Mouse (Mus musculus) brain, embryonic 18.5 days (tissue): ENCODE results near the gene Tiprl.

Source experiments
- DNase-seq: peaks from one replicate; pipeline ENCODE4 v3.0.0-alpha.2; 2012; ENCODE audit warnings: low read depth, low spot score

Tiprl gene

GRCm38 (mm10) chr1:165236321-165237298, at the start of gene Tiprl:
Gene Tiprl (minus strand): TSS chr1:165236996.
- DNase-seq = peak; percentile 93

- no peak for DNase-seq
Observed at GRCm38 (mm10) chr1:165284096-165284495, 47.3 kb upstream of the Tiprl start.

DNA sequence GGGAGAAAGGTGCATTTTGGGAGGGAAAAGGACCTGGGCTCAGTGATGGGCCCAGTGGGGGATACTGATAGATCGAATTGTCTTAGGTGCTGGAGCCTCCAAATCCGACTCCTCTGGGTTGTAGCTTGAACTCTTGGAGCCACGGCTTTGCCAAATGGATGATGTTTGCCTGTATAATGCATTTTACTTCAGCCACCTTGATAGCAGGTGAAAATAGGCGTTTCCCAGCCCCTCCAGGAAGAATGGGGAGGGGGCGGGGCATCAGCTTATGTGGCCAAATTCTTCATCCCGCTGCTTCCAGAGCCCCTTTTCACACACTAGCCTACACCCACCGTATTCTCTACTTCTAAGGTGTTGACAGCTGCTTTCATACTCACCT, 46.2 kb upstream of the Tiprl start:
- DNase-seq = no peak

DNA sequence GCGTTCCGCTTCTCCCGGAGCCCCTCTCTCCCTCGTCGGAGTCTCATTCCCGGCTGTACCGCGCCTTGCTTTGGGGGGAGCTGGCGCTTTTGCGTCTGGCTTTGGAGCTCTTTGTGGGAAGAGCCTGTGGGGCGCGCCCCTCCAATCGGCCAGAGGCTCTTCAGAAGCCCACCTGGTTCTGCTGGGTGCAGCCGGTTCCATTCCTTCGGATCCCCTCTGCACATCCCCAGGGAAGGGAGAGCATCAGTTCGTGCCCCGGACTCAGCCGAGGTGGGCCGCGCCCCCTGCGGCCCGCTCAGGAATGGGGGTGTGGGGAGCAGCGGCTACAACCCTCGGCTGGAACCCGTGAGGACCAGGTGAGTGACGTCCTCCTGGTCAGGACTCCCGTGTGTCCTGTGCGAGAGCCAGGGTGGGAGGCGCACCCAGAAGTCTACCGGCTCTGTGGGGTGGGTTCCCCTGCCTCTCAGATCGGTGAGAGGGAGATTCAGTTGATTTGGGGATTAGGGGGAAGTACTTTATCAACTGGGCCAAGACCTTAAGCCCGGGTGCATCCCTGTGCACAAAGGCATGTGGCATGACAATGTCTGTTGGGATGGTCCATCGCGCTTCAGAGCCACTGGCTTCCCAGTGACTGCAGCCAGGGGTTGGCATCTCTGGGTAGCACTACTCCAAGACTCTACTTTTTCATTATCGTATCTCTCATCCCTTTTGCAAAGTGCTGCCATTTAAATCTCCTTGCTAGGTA, 45.6 kb upstream of the Tiprl start:
- DNase-seq = no peak

- peak; percentile 26 for DNase-seq
Observed at GRCm38 (mm10) chr1:165281351-165282221, 44.8 kb upstream of the Tiprl start.

DNA sequence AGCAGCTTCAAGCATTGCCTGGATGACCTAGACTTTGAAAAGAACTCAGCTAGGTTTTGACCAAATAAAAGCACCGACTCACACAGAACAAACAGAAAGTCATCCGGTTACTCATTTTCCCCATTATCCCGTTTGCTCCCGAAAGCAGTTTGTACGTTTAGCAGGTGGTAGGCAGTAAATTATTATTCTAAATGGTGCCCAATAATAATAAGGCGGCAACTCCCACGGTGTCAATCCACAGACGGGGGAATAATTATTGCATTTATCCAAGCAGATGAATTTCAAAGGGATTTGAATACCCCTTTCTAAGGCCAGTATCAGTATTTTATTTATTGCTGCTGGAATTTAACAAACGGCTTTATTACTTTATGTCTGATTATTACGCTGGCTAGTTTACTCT, 43.9 kb upstream of the Tiprl start:
- no peak for DNase-seq

GRCm38 (mm10) chr1:165274946-165275345, 38.1 kb upstream of the Tiprl start:
- no peak for DNase-seq

- no peak for DNase-seq
Observed at GRCm38 (mm10) chr1:165252027-165252671, 15.4 kb upstream of the Tiprl start.

DNA sequence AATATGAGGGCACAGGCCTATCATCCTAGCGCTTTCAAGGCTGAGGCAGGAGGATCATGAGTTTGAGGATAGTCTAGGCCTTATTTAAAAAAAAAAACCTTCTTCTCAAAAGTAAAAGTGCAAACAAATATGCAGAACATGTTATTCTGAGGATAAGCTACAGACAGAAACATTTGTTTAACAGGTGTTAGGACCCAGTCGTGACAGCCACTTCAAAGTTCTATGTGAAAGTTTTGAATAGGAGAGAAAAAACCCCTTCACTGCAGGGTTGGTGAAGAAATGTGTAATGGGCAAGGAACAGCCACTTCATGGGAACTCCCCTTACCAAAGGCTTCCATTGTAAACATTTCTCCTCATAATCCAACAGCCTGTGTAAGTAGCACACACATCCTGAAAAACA, 13.8 kb upstream of the Tiprl start:
- no peak for DNase-seq

GRCm38 (mm10) chr1:165248842-165249241, 12.0 kb upstream of the Tiprl start:
- no peak for DNase-seq

GRCm38 (mm10) chr1:165247788-165248187, 11.0 kb upstream of the Tiprl start:
- no peak for DNase-seq

DNA sequence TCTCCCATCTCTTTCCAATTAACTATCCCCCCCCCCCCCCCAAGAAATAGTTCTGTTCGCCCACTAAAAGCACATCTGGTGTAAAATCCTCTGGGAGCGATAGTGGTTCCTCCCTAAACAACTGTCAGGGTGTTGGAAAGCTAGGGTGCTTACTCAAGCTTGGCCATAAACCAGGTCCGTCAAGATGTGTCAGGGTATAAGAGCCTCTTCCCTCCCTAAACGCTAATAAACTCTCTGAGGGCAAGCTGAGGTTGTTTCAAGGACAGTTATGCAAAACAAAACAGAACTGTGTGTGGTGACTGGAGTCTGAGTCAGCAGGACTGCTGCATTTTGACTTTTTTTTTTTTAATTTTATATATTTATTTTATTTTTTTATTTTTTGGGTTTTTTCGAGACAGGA, 10.3 kb upstream of the Tiprl start:
- DNase-seq = no peak

GRCm38 (mm10) chr1:165246587-165246986, 9.8 kb upstream of the Tiprl start:
- no peak for DNase-seq

- DNase-seq = no peak
Observed at GRCm38 (mm10) chr1:165235846-165236245, 950 bp downstream of the Tiprl start.

DNA sequence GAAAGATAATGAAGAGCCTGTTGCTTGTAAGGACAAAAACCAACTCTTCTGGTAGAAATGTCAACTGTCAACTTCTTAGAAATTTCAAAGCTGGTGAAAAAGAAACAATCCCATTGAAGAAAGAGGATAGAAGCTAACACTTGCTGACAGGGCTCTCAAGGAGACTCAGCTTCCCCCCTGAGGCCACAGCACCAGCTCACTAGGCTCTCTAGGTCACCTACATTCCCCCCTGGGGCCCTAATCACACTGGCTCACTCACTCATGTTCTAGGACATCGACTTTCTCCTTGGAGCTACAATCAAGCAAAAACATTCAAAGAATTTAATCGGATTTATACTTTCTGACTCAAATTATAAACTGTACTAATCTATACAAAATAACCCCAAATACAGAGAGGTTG, 3.0 kb downstream of the Tiprl start:
- DNase-seq = no peak

- DNase-seq = no peak
Observed at GRCm38 (mm10) chr1:165230691-165231090, 6.1 kb downstream of the Tiprl start.

DNA sequence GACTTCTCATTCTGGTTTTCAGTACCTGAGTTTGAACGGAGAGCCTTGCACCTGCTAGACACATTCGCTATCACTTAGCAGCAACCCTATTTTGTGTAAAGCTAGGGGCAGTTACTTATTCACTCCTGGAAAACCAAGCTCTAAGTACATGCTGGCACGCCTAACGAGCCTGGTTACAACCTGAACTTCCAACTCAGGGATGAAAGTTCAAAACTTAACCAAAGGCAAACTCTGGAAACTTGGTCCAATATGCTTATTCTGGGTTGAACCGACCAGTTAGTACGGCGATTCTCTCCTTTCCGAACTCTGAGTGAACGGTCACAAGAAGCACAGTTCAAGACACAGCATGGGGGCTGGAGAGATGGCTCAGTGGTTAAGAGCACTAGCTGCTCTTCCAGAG, 7.2 kb downstream of the Tiprl start:
- DNase-seq = no peak

- no peak for DNase-seq
Observed at GRCm38 (mm10) chr1:165217023-165217589, 19.7 kb downstream of the Tiprl start.

DNA sequence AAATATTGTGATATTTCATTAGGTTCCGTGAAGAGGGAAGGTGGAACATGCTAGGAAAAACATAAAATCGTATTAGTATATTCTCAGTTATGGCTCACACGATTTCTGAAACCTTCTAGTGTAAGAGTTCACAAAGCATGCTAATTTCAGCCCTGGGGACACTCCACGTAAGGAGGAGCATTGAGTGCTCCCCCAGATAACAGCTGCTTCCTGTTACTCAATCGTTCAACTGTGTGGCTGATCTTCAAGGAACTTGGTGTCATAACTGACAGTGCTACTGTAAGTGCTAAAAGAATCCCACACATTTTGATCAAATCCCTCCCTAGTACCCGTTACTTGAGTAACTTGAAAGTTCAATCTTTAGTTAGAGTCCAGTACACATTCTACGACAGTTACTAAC, 21.0 kb downstream of the Tiprl start:
- DNase-seq = no peak

DNA sequence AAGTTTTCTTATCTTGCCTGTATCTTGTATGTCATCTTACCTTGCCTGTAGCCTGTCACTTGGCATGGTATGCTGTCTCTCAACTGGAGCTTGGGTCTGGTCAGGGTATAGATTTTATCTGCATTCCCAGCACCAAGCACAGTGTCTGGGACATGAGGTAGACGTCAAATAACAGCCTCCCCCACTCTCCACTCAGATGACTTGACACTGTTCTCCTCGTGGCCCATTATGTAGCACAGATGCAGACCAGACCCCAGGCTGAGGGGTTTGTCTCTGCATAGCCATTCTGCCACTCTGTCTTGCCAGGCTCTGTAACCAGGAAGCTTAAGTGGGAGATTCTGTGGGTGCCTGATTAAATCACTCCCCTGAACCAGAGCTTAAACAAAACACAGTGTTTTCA, 31.2 kb downstream of the Tiprl start:
- no peak for DNase-seq

DNA sequence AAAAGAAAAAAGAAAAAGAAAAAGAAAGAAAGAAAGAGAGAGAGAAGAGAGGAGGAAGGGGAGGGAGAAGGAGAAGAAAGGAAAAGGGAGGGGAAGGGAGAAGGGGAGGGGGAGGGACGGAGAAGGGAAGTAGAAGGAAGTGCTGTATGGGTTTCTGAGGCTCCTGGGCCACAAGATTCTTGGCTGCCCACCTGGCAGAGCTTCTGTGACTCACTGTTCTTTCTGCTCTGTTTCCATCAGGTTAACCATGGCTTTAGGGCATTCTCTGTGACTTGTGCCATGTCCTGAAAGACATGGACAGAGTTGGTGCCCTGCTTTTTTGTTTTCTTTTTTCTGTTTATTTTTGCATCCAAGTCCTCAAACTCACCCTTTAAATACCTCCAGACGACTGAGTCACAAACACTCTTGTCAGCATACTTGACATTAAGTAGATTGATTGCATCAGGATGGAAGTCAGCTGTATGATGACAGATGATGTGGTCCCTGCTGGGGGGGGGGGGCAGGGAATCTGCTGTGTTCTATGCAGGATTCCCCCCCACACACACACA, 33.2 kb downstream of the Tiprl start:
- DNase-seq = no peak
